Mouse (Mus musculus) stomach, postnatal 0 days (tissue): ENCODE measurements around the gene Usp3. TPM values are rescaled to one million over a fixed set of nuclear protein-coding genes. Genes with fewer than 3 reads are reported as not detected.
A peak's percentile ranks its signal among the peaks of the same experiment; 100 is the strongest.

ENCODE experiments used
- ATAC-seq: fragments of 200-750 bp; cut with Nextera tagmentation; 2 replicates; pipeline ENCODE4 v1.8.0; 2017; ENCODE audit not compliant: low FRiP score, low TSS enrichment
- DNase-seq: peaks from one replicate; pipeline ENCODE4 v3.0.0-alpha.2; 2016; ENCODE audit warnings: low spot score
- H3K27ac ChIP-seq: fragments of 300-500 bp; sonication (generic); replicated peaks from 2 replicates; pipeline ENCODE4 v1.5.1; 2014; ENCODE audit warnings: mild to moderate bottlenecking, control low read depth
- H3K27me3 ChIP-seq: fragments of 300-500 bp; sonication (generic); 2 replicates; pipeline ENCODE4 v1.6.1; 2014; ENCODE audit warnings: low read length; ENCODE audit not compliant: control insufficient read depth, insufficient read depth
- H3K36me3 ChIP-seq: fragments of 300-500 bp; sonication (generic); 2 replicates; pipeline ENCODE4 v1.6.1; 2014; ENCODE audit warnings: low read length, mixed read lengths; ENCODE audit not compliant: control insufficient read depth, insufficient read depth
- H3K4me1 ChIP-seq: fragments of 300-500 bp; sonication (generic); replicated peaks from 2 replicates; pipeline ENCODE4 v1.6.1; 2014; ENCODE audit warnings: antibody characterized with exemption; ENCODE audit not compliant: control insufficient read depth, insufficient read depth
- H3K4me2 ChIP-seq: fragments of 300-500 bp; sonication (generic); replicated peaks from 2 replicates; pipeline ENCODE4 v1.6.1; 2014; ENCODE audit warnings: low read depth, mild to moderate bottlenecking, control low read depth, moderate library complexity
- H3K4me3 ChIP-seq: fragments of 300-500 bp; sonication (generic); 2 replicates; pipeline ENCODE4 v1.5.1; 2014; ENCODE audit warnings: low read depth, low read length, control low read depth
- H3K9ac ChIP-seq: fragments of 300-500 bp; sonication (generic); 2 replicates; pipeline ENCODE4 v1.6.1; 2014; ENCODE audit warnings: mild to moderate bottlenecking, low read length, control low read depth, mixed read lengths
- H3K9me3 ChIP-seq: fragments of 300-500 bp; sonication (generic); 2 replicates; pipeline ENCODE4 v1.6.1; 2016; ENCODE audit warnings: low read length; ENCODE audit not compliant: control insufficient read depth
- CTCF ChIP-seq: IDR thresholded peaks from 2 replicates; pipeline ENCODE4 v1.5.1; 2016; ENCODE audit warnings: antibody characterized with exemption, low read depth, mild to moderate bottlenecking, moderate library complexity
- EP300 ChIP-seq: optimal IDR thresholded peaks from 2 replicates; pipeline ENCODE3; 2016; ENCODE audit warnings: antibody characterized with exemption
- WGBS: fragments of 180-500 bp; shearing (Covaris S2); extraction: QIAGEN DNeasy Blood & Tissue Kit; methylation state at CpG from one replicate; pipeline ENCODE4 v1.1.7; 2014; 5-methylcytosine and 5-hydroxymethylcytosine counted together
- polyA plus RNA-seq: library from polyadenylated mRNA; unstranded; fragments of >200 nt; fragmentation: Nextera tagmentation; extraction: Ambion mirVana; gene quantifications from 2 replicates; pipeline ENCODE4 v1.2.1, GENCODE M21; 2015

Gene Usp3
- polyA plus RNA-seq, 1 experiment from 2014 or later: 49.2 TPM

GRCm38 (mm10) chr9:66575041-66575877, 17.7 kb downstream of the Usp3 start:
- Histone ChIP-seq H3K9ac (no peak overlapping the region; the same call in 1 of the 2 replicates), H3K4me2 (no peak overlapping the region), H3K27ac (peak overlapping the region; percentile 67), H3K27me3 (no peaks in the 10 kb centered on the region), H3K36me3 (peaks cover 2% of the 10 kb centered on the region; the same call in 1 of the 2 replicates), H3K9me3 (no peaks in the 10 kb centered on the region), H3K4me1 (no peaks in the 10 kb centered on the region), H3K4me3 (no peak overlapping the region)
- ATAC-seq (peak; percentile 65), DNase-seq (no peak)
- 46% methylated on average over 1 of the region's 1 CpGs for WGBS
- TF ChIP-seq CTCF (no peak), EP300 (no peak)

- 66% methylated on average over 4 of the region's 4 CpGs for WGBS
- no peak for DNase-seq
- Histone ChIP-seq H3K4me1 (no peaks in the 10 kb centered on the region), H3K4me3 (no peak overlapping the region), H3K27me3 (no peaks in the 10 kb centered on the region), H3K9ac (no peak overlapping the region), H3K4me2 (no peak overlapping the region), H3K36me3 (no peaks in the 10 kb centered on the region), H3K9me3 (no peaks in the 10 kb centered on the region), H3K27ac (no peak overlapping the region)
- TF ChIP-seq EP300: no peak
- TF ChIP-seq CTCF: no peak
- no peak for ATAC-seq
Observed at GRCm38 (mm10) chr9:66571986-66572700, 20.8 kb downstream of the Usp3 start.

- WGBS: 38% methylated on average over 1 of the region's 1 CpGs
- H3K36me3 ChIP-seq: no peaks in the 10 kb centered on the region
- H3K9me3 ChIP-seq: no peaks in the 10 kb centered on the region
- TF ChIP-seq CTCF (no peak), EP300 (no peak)
- no peaks in the 10 kb centered on the region for H3K27me3 ChIP-seq
- H3K9ac ChIP-seq: no peak overlapping the region
- H3K4me1 ChIP-seq: no peaks in the 10 kb centered on the region
- H3K4me3 ChIP-seq: no peak overlapping the region
- no peak overlapping the region for H3K4me2 ChIP-seq
- DNase-seq (no peak), ATAC-seq (no peak)
- H3K27ac ChIP-seq: no peak overlapping the region
Observed at GRCm38 (mm10) chr9:66562215-66562614, 30.7 kb downstream of the Usp3 start.

- H3K27me3 ChIP-seq: no peaks in the 10 kb centered on the region
- H3K9me3 ChIP-seq: no peaks in the 10 kb centered on the region
- H3K4me3 ChIP-seq: no peak overlapping the region
- 80% methylated on average over 2 of the region's 2 CpGs for WGBS
- H3K4me1 ChIP-seq: no peaks in the 10 kb centered on the region
- DNase-seq: no peak
- H3K36me3 ChIP-seq: no peaks in the 10 kb centered on the region
- ATAC-seq: no peak
- TF ChIP-seq EP300 (no peak), CTCF (no peak)
- no peak overlapping the region for H3K9ac ChIP-seq
- H3K27ac ChIP-seq: no peak overlapping the region
- H3K4me2 ChIP-seq: no peak overlapping the region
Observed at GRCm38 (mm10) chr9:66561496-66561895, 31.4 kb downstream of the Usp3 start.

- no peak for DNase-seq
- ATAC-seq: no peak
- no peaks in the 10 kb centered on the region for H3K4me1 ChIP-seq
- H3K4me3 ChIP-seq: no peak overlapping the region
- WGBS: 18% methylated on average over 1 of the region's 1 CpGs
- H3K9ac ChIP-seq: no peak overlapping the region
- no peaks in the 10 kb centered on the region for H3K27me3 ChIP-seq
- no peak overlapping the region for H3K27ac ChIP-seq
- H3K36me3 ChIP-seq: no peaks in the 10 kb centered on the region
- no peak for TF ChIP-seq CTCF
- no peak for TF ChIP-seq EP300
- no peaks in the 10 kb centered on the region for H3K9me3 ChIP-seq
- H3K4me2 ChIP-seq: no peak overlapping the region
Observed at GRCm38 (mm10) chr9:66560728-66561127, 32.2 kb downstream of the Usp3 start.

- DNase-seq (peak; percentile 57), ATAC-seq (peak; percentile 69; the same call in 1 of the 2 replicates)
- Histone ChIP-seq H3K9ac (no peak overlapping the region), H3K27ac (no peak overlapping the region), H3K4me3 (no peak overlapping the region), H3K4me1 (no peaks in the 10 kb centered on the region), H3K4me2 (no peak overlapping the region), H3K36me3 (no peaks in the 10 kb centered on the region), H3K27me3 (no peaks in the 10 kb centered on the region), H3K9me3 (no peaks in the 10 kb centered on the region)
- 14% methylated on average over 2 of the region's 2 CpGs for WGBS
- TF ChIP-seq CTCF (no peak), EP300 (no peak)
Observed at GRCm38 (mm10) chr9:66560295-66560694, 32.6 kb downstream of the Usp3 start.
